Mouse (Mus musculus) left cerebral cortex, adult 9 months (tissue): ENCODE results near the gene Iqcd.

ENCODE experiments used
- DNase-seq, 2 experiments: peaks; one replicate each; pipeline ENCODE4 v3.0.0; 2022; ENCODE audit warnings: low spot score in 2 of 2

Iqcd gene

DNA sequence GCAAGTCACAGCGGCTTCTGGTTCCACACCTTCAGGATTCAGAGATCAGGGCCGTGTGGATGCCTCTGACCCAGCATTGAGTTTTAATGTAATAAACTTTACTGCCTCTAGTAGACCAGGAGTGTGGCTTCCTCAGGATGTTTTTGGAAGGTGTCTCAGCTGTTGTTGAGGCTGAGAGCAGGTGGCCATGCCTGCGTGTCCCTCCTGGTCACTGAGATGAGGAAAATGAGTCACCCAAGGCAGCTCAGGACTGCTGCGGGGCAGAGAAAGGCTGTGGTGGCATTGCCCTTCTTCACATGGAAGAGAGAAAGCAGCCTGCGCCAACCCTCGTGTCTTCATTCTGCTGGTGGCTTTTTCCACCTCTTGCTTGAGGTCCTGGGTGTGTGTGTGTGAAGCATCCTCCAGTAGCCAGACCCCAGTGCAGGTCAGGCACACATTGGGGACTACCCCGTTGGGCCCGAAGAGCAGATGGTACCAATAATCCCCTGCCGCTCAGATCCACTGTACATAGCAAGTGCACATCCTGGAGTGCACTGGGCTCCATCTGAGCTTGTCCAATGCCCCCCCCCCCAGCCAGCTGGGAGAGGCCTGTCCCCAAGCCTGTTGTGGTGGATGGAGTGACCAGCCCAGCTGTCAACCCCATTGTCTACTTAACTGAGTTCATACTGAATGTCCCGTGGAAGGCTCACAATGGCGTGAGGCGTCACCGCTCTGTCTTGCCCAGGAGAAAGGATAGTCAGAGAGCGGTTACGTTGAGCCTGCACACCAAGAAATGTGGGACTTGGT, 38.9 kb downstream of the Iqcd start:
- DNase-seq = no peak

DNA sequence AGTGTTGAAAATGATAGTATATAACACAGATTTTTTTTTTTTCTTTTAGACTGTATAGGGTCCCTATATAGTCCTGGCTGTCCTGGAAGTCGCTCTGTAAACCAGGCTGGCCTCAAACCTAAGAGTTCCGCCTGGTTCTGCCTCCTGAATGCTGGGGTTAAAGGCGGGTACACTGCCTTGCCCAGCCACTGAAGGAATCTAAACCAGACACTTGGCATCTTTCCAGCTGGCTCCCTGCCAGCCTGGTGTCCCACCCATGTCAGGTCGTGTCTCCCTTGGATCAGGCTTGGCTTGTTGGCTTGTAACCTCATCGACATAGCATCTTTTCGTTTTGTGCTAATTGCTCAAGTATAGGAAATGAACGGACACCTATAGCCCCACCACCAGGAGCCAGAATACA, 39.8 kb downstream of the Iqcd start:
- no peak for DNase-seq

DNA sequence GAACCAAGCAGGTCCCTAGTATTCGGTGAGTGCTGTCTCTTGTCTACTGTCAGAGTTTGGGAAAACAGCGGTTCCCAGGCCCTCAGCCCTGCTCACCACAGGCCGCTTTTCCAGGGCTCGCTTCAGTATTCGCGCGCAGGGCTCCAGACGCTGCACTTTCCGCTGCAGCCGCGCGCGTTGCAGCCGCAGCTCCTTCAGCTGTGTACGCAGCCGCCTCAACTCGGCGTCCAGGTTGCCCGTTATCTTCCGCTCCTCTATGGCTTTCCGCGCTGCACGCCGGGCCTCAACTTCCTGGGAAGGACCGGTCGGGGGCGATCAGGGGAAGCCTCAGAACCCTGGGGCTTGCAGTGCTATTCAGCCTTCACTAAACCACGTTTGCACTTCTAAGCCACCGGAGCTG, 42.3 kb downstream of the Iqcd start:
- DNase-seq = no peak

DNA sequence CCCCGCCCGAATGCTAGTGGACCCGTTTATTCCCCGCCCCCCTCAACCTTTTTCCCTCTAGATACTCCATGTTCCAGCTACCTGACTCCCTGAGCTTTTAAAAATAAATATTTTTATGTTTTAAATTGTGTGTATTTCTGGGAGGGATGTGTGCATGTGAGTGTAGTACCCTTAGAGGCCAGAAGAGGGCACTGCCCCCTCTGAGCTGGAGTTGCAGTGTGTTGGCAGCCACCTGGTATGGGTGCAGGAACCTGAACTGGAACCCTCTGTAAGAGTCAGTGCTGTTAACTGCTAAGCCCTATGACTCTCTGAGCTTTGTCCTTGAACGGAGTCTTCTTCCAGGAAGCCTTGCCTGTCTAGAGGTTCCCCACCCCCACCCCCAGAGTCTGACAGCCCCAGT, 43.1 kb downstream of the Iqcd start:
- no peak for DNase-seq

DNA sequence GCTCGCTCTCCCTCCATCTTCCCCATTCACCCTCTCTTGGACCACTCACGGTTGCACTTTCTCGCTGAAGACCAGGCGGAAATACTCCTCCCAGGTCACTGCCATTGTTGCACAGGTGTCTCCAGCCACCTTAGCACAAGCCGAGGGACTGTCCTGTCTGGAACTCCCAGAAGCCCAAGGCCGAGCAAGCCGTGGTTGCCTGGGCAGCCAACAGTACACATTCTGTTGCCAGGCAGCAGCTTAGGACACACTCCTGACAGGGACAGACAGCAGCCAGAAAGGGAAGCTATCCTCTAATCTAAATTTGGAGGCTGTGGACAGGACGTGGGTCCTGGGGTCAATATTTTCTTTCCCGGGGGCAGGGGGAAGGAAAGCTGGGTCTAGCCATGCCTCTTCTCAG, 45.3 kb downstream of the Iqcd start, which contains the start of gene Cfap73:
Gene Cfap73, minus strand, starts transcription at position 105 of the 400 bp plus-strand sequence.
- no peak for DNase-seq

DNA sequence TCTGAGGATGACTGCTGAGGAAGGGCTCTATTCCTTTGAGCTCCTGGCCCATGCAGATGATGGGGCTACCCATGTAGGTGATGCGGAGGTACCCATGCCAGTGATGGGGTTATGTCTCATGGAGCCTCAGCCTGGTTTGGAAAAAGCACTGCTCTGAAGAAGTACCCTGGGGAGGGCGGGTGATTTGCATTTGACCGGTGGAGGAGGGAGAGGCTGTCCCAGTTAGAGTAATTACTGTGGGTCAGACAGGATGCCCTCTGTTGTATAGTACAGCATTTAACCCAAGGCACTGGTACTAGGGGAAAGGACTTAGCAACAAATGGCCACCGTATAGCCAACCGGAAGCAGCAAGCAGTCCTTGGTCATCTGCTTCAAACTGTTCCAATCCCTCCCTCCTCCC, 46.0 kb downstream of the Iqcd start:
- DNase-seq = no peak

DNA sequence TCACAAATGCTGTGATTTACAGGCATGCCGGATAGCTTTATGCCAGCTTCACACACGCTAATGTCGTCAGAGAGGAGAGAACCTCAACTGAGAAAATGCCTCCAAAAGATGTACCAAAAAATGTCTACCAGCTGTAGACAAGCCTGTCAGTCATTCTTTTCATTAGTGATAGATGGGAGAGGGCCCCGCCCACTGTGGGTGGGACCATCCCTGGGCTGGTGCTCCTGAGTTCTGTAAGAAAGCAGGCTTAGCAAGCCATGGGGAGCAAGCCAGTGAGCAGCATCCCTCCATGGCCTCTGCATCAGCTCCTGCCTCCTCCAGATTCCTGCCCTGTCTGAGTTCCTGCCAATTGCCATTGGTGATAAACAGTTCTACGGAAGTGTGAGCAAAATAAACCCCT, 46.8 kb downstream of the Iqcd start:
- no peak for DNase-seq

DNA sequence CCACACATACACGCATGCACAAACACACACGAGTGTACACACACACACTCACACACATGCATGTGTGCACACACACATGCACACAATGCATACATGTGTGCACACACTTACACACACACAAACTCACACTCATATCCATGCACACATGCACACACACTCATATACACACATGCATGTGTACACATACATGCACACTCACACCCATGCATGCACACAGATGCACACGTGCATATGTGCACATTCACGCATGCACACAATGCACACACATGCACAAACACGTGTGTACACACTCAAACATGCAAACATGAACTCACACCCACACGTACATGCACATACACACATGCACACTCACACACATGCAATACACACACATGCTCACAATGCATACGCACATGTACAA, 51.3 kb downstream of the Iqcd start:
- DNase-seq = no peak

DNA sequence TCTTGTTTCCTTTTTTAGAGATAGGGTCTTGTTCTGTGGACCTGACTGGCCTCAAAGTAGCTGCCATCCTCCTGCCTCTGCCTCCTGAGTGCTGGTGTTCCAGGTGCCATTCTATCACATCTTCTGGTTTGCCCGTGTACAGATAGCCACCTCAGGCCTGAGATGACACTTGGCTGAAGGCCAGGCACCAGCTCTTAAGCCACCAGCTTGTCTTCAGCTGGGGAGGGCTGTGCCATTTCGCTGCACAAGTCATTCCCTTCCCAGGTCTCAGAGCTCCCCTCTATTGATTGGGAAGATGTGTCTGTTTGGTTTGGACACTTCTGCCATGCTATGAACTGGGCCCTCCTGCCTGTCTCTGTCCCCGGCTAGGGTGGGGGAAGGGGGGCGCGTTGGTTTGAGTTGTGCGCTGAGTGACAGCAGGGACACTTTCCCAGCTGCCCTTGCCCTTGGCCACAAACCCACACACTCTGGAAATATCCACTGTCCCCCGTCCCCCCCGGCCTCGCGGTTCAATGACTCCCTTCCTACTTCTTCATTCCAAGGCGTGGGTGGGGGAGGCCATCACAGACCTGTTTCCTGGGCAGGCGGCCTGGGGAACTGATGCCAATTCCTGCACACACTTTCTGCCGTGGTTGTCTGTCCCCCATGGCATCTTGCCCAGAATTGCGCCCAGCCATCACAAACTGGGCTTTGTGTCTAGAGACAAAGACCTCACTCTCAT, 54.7 kb downstream of the Iqcd start:
- DNase-seq = no peak

DNA sequence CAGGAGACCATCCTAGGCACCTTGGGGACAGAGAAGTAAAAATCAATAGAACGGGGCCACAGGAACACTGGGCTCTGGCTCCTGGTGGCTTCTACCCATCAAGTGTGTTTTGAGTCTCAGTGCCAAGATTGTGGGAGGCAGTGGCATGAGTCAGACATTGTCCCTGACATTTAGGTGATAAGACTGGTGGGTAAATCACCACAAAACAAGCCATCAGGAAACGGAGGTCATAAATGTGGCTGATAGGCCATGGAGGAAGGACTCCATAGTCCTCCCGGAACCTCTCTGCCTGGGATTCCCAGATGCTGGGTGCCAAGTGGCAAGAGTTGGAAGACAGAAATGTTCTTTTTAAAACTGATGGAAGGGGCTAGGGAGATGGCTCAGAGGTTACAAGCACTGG, 55.4 kb downstream of the Iqcd start:
- no peak for DNase-seq

DNA sequence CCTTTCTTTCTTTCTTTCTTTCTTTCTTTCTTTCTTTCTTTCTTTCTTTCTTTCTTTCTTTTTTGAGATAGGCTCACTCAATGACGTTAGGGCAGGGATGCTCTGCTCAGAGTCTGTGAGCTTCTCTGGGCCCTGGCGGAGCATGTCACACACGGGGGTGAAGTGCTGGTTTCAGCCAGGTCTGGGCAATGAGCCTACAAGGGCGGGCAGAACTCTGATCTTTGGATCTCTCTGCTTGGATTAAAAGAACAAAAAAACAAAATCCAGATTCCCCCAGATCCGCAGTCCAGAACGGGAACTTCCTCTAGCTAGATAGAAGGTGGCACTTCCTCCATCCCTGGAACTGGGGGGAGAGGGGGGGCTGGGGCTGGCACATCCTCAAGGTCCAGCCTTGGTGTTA, 57.0 kb downstream of the Iqcd start:
- DNase-seq = no peak

DNA sequence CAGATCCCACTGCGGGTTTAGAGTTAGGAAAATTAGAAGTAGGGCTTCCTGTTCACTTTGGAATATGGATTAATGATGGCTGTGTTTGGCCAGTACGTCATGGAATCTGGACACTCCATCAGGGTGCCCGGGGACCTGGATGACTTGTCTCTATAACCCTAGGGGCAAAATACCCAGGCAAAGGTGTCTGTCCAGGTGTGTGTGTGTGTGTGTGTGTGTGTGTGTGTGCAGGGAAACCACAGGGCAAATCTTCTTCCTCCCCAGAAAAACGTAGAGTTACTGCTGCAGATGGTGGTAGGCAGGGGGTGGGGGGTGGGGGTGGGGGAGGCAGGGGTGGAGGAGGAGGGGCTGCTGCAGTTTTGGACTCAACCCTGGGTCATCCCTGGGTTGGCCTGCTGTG, 58.5 kb downstream of the Iqcd start:
- DNase-seq = no peak

DNA sequence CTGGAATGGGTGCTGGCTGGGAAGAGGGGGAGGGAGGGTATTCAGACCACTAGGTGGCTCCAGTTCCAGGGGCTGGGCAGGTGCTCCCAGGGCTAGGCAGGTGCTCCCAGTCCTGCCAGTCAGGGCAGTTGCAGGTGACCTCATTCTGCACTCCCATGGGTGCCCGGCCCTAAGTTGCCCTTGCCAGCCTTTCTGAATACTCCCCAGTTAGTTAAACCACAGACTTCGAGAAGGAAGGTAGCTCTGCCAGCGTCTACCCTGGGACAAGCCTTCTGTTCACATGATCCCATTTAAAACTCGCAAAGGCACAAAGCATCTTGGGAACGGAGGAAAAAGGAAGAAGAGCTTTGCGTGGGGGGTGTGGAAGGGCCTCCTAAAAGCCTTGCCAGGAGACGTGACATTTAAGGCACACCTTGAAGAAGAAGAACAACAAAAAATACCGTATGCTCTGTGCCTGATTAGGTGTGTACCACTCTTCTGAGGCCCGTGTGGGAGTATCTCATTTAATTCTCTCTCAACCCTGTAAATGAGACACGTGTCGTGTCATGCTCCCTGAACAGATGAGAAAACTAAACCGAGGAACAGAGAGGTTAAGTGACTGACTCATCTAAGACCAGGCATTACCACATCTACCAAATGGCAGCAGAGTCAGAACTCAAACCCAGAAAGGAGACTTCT, 59.1 kb downstream of the Iqcd start:
- peak; percentile 48 to 56 for DNase-seq

DNA sequence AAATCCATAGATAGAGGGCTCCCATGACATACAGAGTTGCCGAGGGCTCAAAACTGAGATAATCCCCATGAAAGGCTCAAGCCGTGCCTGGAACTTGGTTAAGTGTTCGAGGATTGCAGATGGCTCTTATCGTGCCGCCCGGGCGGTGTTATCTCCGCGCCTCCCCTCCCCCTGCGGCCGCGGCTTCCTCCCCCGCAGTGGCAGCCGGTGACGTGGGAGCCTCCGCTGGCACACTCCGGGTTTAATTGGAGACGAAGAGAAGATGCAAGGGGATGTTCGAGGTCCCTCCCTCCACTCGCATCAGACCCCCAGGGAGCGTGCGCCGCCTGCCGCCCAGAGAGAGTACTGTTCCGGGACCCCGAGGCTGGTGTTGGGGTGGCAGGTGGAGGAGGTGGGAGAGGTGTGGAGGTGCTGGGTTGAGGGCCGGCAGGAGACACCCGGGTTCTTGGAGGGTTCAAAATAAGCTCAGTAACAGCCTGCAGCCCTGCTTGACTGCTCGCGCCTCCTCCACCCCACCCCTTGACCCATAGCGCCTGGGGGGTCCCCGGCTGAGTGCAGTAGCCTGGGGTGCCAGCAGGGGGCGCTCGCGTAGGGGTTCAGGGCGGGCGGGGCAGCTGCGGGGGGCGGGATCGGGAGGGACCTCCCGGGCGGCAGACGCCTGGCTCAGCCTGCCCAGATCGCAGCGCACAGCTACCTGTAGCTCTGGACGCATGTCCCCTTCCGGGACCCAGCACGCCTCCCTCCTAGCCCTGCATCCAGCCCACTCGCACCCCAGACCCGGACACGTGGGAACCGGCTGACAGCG, 60.0 kb downstream of the Iqcd start, which contains the start of gene Rasal1:
Gene Rasal1, plus strand, starts transcription at position 244 of the 805 bp plus-strand sequence.
- peak; percentile 68 to 87 for DNase-seq

DNA sequence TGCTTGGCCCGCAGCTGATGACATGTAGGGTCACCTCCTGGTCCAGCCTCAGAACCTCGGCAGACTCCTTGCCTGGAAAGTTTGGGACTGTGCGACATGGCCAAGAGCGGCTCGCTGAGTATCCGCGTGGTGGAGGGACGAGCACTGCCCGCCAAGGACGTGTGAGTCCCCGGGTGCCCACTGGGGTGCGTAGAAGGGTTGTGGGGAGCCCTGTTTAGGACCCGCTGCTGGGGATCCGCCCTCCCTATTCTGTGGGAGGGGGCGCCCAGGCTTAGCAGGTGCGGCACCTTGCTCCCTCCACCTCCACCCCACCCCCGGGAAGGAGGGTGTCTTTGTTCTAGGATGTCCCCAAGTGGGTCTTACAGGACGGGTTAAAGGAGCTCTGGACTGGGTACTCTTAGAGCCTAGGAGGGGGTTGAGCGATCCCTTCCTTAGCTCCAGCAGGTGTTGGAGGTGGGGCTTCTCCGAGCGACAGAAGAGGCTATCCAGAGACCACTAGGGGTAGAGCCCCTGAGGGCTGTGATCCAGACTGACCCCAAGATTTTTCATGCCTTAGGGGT, 60.6 kb downstream of the Iqcd start:
- peak in 1 of 2 experiments; percentile 40 for DNase-seq

DNA sequence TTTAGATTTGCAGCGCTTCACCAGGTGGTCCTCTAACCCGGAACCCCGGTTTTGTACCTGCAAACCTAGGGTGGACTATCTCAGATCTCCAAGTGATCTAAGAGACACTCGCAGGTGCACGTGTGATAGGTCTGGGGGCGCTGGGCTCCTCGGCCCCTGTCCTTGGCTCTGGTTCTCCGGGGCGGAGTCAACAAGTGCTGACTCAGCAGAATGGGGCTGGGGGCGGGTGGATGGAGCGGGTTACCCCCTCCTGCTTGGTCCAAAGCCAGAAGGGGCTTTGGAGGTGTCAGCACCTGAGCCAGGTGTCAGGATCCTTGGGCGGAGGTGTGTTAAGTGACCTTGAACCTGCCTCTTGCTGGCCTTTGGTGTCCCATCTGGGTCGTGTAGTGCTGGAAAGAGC, 61.1 kb downstream of the Iqcd start:
- DNase-seq = no peak

DNA sequence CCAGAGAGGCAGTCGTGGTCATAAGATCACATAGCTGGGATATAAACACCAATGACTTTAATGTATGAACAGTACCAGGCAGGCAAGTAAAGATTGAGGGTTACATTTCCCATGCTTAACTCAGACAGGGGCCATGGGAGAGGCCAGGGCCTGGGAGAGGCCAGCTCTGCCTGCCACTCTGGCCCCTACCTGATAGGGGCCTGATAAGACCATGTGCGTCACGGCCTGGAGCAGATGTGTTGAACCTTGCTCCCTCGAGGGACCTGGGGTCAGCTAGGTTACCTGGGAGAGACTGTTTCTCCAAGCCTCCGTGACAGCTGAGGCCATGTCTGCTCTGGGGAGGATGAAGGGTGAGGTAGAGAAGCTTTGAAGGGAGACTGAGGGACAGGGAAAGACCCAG, 62.4 kb downstream of the Iqcd start:
- no peak for DNase-seq

DNA sequence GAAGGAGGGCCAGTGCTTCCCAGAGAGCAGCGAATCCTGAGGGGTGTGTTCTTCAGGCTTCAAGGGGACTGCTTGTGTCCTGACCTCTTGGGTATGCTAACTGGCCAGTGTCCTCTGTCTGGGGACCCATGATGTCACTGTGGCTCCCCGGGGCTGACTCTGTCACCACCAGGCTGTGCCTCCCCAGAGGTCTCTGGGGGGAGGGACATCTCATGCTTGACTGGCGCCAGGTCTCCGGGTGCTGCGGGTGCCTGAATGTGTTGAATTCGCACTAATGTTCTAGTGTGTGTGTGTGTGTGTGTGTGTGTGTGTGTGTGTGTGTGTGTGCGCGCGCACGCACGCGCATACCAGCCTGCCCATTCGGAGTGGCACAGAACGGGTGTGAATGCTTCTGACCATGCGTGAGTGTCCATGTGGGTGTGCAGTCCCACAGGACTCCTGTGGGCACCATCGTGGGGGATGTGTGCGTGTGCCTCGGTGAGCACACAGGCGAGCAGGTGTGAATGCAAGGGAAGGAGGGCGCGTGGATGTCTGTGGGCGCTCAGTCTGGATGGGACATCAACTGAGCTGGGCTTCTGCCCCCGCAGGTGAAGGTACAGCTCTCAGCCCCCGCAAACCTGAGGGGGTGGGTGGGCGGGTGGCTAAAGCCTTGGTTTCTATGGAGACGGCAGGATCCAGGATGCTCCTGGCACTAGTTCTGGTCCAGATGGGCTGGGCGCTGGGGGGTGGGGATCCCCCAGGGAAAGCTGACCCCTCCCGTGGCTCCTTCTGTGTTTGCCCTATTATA, 64.3 kb downstream of the Iqcd start:
- DNase-seq = no peak

DNA sequence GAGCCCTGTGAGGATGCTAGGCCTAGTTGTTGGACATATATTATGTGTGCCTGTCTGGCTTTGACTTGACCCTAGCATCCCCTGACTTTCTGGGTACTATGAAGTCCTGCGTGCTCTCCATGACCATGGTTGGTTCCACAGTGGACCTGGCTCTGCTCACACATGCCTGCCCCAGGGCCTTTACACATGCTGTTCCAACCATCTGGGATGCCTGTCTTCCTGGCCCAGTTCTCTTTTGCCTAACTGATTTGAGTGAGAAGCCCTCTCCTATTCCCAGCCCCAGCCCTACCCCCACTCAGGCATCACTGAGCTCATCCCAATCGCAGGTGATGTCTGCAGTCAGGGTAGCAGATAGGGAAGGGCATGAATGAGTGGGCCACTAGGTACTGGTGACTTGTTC, 65.1 kb downstream of the Iqcd start:
- no peak for DNase-seq

DNA sequence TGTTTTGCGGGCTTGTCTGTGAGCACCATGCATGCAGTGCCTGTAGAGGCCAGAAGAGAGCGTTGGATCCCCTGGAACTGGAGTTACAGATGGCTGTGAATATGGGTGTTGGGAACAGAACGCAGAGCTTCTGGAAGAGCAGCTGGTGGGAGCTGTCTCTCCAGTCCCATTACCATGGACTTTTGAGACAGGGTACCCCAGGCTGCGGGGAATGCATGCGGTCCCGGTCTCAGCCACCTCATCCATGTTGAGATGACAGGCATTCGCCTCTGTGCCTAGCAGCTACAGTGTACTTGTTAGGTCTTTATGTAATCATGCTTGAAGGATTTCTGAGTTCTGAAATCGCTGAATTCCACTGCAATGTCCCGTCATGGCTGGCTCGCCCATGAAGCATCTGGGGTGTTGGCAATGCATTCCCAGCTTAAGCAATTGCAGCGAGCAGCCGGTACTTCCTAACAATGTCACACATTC, 67.5 kb downstream of the Iqcd start:
- peak in 1 of 2 experiments; percentile 76 for DNase-seq
